Mouse (Mus musculus): ENCODE results near the gene Prkag2. TPM values are rescaled to one million over a fixed set of nuclear protein-coding genes. Genes with fewer than 3 reads are reported as not detected.
A peak's percentile ranks its signal among the peaks of the same experiment; 100 is the strongest.

The Prkag2 gene
- polyA plus RNA-seq, 1 experiment from 2014 or later: 59.1 TPM

DNA sequence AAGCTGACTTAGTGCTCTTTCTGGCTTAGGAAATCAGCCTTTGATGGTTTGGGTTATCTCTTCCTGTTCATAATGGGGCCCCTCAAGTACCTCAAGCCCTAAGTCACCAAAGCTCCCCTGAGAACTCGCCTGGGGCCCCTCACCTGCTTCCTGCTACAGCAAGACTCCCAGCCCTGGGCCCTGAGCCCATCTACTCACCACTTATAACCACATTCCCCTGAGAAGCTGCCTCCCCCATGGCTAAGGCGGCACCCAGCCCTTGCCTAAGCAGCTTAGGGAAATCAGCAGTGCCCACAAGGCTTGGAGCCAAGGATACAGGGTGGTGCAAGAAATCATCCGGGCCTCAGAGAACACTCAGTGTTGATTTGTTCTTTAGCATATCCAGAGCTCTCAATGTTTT is 110.8 kb downstream of the Prkag2 start:
- H3K9ac ChIP-seq (ENCODE audit: low read length): no peak overlapping the region
- 72% methylated on average over 3 of the region's 3 CpGs for WGBS
- no peaks in the 10 kb centered on the region for H3K4me1 ChIP-seq (ENCODE audit: control insufficient read depth, insufficient read depth, low read length)
- no peaks in the 10 kb centered on the region for H3K27me3 ChIP-seq (ENCODE audit: control insufficient read depth, insufficient read depth, low read length)
- H3K9me3 ChIP-seq (ENCODE audit: control insufficient read depth, low read length): no peaks in the 10 kb centered on the region
- H3K4me3 ChIP-seq (ENCODE audit: low read depth, low read length): no peak overlapping the region
- H3K4me2 ChIP-seq (ENCODE audit: low read depth): no peak overlapping the region
- no peak for DNase-seq (ENCODE audit: low spot score)
- ATAC-seq (ENCODE audit: insufficient read depth, low FRiP score, low TSS enrichment): no peak
- H3K27ac ChIP-seq (ENCODE audit: low read depth, low read length): no peak overlapping the region
- H3K36me3 ChIP-seq (ENCODE audit: control insufficient read depth, insufficient read depth, low read length): no peaks in the 10 kb centered on the region

DNA sequence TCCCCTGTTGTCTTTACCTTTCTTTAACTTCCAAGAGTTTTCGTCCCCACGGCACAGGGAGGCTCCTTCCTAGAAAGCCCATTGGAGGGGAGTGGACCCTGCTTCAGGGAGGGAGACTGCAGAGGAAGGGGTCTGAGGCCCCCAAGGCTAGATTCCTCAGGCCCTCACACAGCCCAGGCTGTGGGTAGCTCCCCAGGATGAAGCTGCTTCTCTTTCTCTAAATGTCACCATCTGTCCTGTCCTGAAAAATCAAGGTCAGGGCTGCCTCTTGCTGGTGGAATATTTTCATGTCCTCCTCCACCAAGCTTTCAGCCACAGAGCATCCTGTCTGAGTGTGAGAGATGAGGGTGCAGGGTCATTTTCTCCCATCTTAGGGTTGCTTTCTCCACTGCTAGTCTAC is 113.5 kb downstream of the Prkag2 start:
- H3K4me3 ChIP-seq (ENCODE audit: low read depth, low read length): no peak overlapping the region
- H3K9me3 ChIP-seq (ENCODE audit: control insufficient read depth, low read length): no peaks in the 10 kb centered on the region
- H3K36me3 ChIP-seq (ENCODE audit: control insufficient read depth, insufficient read depth, low read length): no peaks in the 10 kb centered on the region
- no peak for DNase-seq (ENCODE audit: low spot score)
- H3K27me3 ChIP-seq (ENCODE audit: control insufficient read depth, insufficient read depth, low read length): no peaks in the 10 kb centered on the region
- 41% methylated on average over 2 of the region's 2 CpGs for WGBS
- H3K4me2 ChIP-seq (ENCODE audit: low read depth): no peak overlapping the region
- no peak for ATAC-seq (ENCODE audit: insufficient read depth, low FRiP score, low TSS enrichment)
- no peaks in the 10 kb centered on the region for H3K4me1 ChIP-seq (ENCODE audit: control insufficient read depth, insufficient read depth, low read length)
- H3K9ac ChIP-seq (ENCODE audit: low read length): no peak overlapping the region
- H3K27ac ChIP-seq (ENCODE audit: low read depth, low read length): no peak overlapping the region

DNA sequence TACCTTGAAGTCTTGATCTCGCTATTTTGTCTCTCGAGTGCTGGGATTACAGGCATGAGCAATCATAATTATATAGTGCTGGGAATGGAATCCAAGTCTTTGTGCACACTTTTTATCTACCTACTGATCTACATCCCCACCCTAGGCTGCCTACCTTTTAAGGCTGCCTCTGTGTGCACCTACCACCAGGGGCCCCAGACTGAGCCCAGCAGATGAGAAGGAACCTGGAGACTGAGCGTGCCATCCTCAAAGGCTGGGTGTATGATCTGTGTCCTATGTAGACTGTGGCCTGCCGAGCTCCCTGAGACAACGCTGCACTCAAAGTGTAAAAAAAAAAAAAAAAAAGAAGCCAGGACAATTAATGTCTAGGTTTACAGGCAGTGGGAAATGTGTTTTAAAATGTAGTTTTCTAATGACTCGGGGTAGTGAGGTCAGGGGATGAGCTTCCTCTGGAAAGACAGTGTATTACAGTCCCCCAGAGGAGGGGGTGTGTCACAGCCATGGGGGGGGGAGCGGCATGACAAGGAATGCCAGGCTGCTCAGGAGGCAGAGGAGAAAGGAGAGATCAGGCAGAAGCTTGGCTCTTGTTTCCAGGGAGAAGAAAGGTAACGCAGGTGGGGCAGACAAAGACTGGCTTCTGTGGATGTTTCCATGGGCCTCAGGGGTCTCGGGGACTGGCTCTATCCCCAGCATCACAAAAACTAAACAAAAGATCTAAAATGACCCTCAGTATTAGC is 114.1 kb downstream of the Prkag2 start:
- H3K9ac ChIP-seq (ENCODE audit: low read length): no peak overlapping the region
- no peak overlapping the region for H3K4me3 ChIP-seq (ENCODE audit: low read depth, low read length)
- H3K36me3 ChIP-seq (ENCODE audit: control insufficient read depth, insufficient read depth, low read length): no peaks in the 10 kb centered on the region
- no peak overlapping the region for H3K4me2 ChIP-seq (ENCODE audit: low read depth)
- ATAC-seq (ENCODE audit: insufficient read depth, low FRiP score, low TSS enrichment): no peak
- 54% methylated on average over 9 of the region's 9 CpGs for WGBS
- no peak for DNase-seq (ENCODE audit: low spot score)
- H3K27ac ChIP-seq (ENCODE audit: low read depth, low read length): no peak overlapping the region
- H3K27me3 ChIP-seq (ENCODE audit: control insufficient read depth, insufficient read depth, low read length): no peaks in the 10 kb centered on the region
- H3K9me3 ChIP-seq (ENCODE audit: control insufficient read depth, low read length): no peaks in the 10 kb centered on the region
- H3K4me1 ChIP-seq (ENCODE audit: control insufficient read depth, insufficient read depth, low read length): no peaks in the 10 kb centered on the region

DNA sequence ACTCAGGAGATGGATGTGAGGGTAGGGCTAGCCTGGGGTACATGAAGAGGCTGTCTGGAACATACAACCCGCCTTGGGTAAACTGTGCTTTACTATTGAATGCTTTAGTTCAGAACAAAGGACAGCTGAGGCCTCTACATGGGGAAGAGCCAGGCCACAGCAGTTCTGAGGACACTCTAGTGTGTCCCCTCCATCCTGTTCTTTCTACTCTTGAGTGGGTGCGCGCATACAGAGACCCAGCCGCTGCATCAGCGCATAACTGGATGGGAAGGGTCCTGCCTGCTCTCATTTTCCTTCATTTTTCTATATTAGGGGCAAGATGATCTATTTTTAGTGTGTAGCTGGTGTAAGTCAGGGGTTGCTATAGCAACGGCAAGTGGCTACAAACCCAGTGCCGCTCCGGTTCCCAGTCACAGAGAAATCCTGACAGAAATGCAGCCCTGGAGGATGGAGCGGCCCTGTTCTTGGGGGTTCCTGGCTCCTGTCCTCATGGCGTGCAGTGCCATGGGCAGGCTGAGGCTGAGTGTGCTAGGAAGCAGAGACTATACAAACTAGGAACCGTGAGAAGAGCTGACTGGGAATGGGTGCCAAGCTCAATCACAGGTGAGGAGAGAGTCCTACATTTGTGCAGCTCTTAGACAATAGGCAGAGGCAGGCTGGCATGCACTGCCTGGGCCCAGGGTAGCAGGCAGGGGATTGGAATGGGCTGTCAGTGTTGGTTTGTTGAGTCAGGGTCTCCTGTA is 114.8 kb downstream of the Prkag2 start:
- Histone ChIP-seq H3K9ac (ENCODE audit: low read length) (no peak overlapping the region), H3K4me2 (ENCODE audit: low read depth) (no peak overlapping the region), H3K27ac (ENCODE audit: low read depth, low read length) (no peak overlapping the region), H3K36me3 (ENCODE audit: control insufficient read depth, insufficient read depth, low read length) (no peaks in the 10 kb centered on the region), H3K4me1 (ENCODE audit: control insufficient read depth, insufficient read depth, low read length) (no peaks in the 10 kb centered on the region), H3K9me3 (ENCODE audit: control insufficient read depth, low read length) (no peaks in the 10 kb centered on the region), H3K27me3 (ENCODE audit: control insufficient read depth, insufficient read depth, low read length) (no peaks in the 10 kb centered on the region), H3K4me3 (ENCODE audit: low read depth, low read length) (no peak overlapping the region)
- WGBS: 83% methylated on average over 11 of the region's 11 CpGs
- DNase-seq (ENCODE audit: low spot score): peak; percentile 33
- ATAC-seq (ENCODE audit: insufficient read depth, low FRiP score, low TSS enrichment): no peak

DNA sequence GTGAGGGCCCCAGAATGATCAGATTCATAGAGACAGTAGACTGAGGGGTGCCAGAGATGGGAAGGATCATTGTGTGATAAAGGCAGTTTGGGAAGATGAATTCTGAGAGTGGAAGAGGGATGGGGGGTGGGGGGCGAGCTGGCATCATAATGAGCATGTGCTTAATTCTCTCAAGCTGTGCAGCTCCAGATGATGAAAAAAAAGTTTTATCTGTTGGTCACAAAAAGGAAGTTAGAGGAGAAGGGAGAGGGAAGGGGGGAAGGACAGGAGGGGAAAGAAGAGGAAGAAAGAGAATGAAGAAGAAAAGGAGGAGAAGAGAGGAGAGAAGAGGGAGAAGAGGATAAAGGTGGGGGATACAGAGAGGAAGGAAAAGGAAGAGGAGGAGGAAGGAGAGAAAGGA is 116.3 kb downstream of the Prkag2 start:
- H3K4me3 ChIP-seq (ENCODE audit: low read depth, low read length): no peak overlapping the region
- no peak overlapping the region for H3K9ac ChIP-seq (ENCODE audit: low read length)
- no peak for DNase-seq (ENCODE audit: low spot score)
- no peak overlapping the region for H3K27ac ChIP-seq (ENCODE audit: low read depth, low read length)
- no peaks in the 10 kb centered on the region for H3K4me1 ChIP-seq (ENCODE audit: control insufficient read depth, insufficient read depth, low read length)
- H3K27me3 ChIP-seq (ENCODE audit: control insufficient read depth, insufficient read depth, low read length): no peaks in the 10 kb centered on the region
- WGBS: 59% methylated on average over 1 of the region's 1 CpGs
- no peak overlapping the region for H3K4me2 ChIP-seq (ENCODE audit: low read depth)
- H3K36me3 ChIP-seq (ENCODE audit: control insufficient read depth, insufficient read depth, low read length): no peaks in the 10 kb centered on the region
- no peak for ATAC-seq (ENCODE audit: insufficient read depth, low FRiP score, low TSS enrichment)
- no peaks in the 10 kb centered on the region for H3K9me3 ChIP-seq (ENCODE audit: control insufficient read depth, low read length)

DNA sequence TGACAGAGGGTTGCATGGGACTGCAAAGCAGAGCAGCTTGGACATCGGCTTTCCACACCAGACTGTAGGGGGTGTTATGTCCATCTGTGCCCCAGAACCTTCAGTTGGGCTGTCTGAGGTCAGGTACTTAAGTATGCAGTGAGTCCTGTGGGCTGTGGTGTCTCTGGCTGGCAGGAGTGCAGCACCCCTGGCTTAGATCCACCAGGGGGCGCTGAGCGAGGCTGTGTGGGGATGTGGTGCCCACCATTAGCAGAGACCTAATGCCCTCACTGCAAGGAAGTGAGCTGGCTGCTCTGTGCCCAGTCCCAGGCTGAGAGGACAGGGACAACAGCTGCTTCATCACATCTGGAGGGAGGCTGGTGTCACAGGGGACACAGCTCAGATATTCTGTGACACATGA is 116.9 kb downstream of the Prkag2 start:
- no peak overlapping the region for H3K27ac ChIP-seq (ENCODE audit: low read depth, low read length)
- no peak overlapping the region for H3K9ac ChIP-seq (ENCODE audit: low read length)
- H3K36me3 ChIP-seq (ENCODE audit: control insufficient read depth, insufficient read depth, low read length): no peaks in the 10 kb centered on the region
- ATAC-seq (ENCODE audit: insufficient read depth, low FRiP score, low TSS enrichment): no peak
- H3K4me3 ChIP-seq (ENCODE audit: low read depth, low read length): no peak overlapping the region
- DNase-seq (ENCODE audit: low spot score): peak; percentile 64
- H3K4me1 ChIP-seq (ENCODE audit: control insufficient read depth, insufficient read depth, low read length): no peaks in the 10 kb centered on the region
- WGBS: 6% methylated on average over 3 of the region's 3 CpGs
- H3K4me2 ChIP-seq (ENCODE audit: low read depth): no peak overlapping the region
- no peaks in the 10 kb centered on the region for H3K9me3 ChIP-seq (ENCODE audit: control insufficient read depth, low read length)
- no peaks in the 10 kb centered on the region for H3K27me3 ChIP-seq (ENCODE audit: control insufficient read depth, insufficient read depth, low read length)

DNA sequence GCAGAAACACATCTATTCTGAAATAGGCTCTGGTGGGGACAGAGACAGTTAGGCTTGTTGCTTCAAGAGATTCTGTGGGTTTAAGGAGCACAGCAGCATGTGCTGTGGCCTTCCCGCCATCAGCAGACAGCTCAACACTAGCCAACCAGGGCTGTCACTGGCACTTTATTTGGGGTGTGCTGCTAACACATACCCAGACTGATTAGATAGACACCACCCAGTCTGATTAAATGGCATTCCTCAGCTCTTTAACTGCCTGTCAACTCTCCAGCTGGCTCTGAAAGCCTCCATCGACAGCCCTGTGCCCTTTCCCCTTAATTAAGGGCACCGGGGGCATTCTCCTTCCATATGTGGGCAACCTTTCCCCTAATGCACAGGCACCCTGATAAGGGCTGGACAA is 118.2 kb downstream of the Prkag2 start:
- Histone ChIP-seq H3K27me3 (ENCODE audit: control insufficient read depth, insufficient read depth, low read length) (no peaks in the 10 kb centered on the region), H3K4me3 (ENCODE audit: low read depth, low read length) (no peak overlapping the region), H3K9ac (ENCODE audit: low read length) (no peak overlapping the region), H3K36me3 (ENCODE audit: control insufficient read depth, insufficient read depth, low read length) (no peaks in the 10 kb centered on the region), H3K9me3 (ENCODE audit: control insufficient read depth, low read length) (no peaks in the 10 kb centered on the region), H3K27ac (ENCODE audit: low read depth, low read length) (no peak overlapping the region), H3K4me1 (ENCODE audit: control insufficient read depth, insufficient read depth, low read length) (no peaks in the 10 kb centered on the region), H3K4me2 (ENCODE audit: low read depth) (no peak overlapping the region)
- ATAC-seq (ENCODE audit: insufficient read depth, low FRiP score, low TSS enrichment) (no peak), DNase-seq (ENCODE audit: low spot score) (no peak)
- WGBS: 80% methylated on average over 3 of the region's 3 CpGs

DNA sequence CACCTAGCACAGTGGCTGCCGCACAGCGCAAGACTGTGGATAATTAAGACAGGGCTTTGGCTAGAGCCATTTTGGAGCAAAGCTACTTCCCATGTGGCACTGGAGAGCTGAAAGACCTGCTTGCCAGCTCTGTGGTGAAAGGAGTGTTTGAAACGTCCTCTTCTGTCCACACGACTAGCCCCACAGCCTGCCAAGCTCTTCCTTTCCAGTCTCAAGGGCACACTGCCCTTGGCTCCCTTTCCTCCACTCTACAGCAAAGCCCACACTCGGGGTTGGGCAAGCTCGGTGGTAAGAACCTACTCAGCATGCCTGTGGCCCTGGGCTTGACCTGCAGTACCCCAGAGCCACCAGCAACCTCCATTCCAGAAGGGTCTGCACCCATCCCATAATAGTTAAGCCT is 118.7 kb downstream of the Prkag2 start:
- Histone ChIP-seq H3K9ac (ENCODE audit: low read length) (no peak overlapping the region), H3K36me3 (ENCODE audit: control insufficient read depth, insufficient read depth, low read length) (no peaks in the 10 kb centered on the region), H3K9me3 (ENCODE audit: control insufficient read depth, low read length) (no peaks in the 10 kb centered on the region), H3K27ac (ENCODE audit: low read depth, low read length) (no peak overlapping the region), H3K4me3 (ENCODE audit: low read depth, low read length) (no peak overlapping the region), H3K4me1 (ENCODE audit: control insufficient read depth, insufficient read depth, low read length) (no peaks in the 10 kb centered on the region), H3K4me2 (ENCODE audit: low read depth) (no peak overlapping the region), H3K27me3 (ENCODE audit: control insufficient read depth, insufficient read depth, low read length) (no peaks in the 10 kb centered on the region)
- DNase-seq (ENCODE audit: low spot score) (no peak), ATAC-seq (ENCODE audit: insufficient read depth, low FRiP score, low TSS enrichment) (no peak)
- WGBS: 81% methylated on average over 6 of the region's 6 CpGs

DNA sequence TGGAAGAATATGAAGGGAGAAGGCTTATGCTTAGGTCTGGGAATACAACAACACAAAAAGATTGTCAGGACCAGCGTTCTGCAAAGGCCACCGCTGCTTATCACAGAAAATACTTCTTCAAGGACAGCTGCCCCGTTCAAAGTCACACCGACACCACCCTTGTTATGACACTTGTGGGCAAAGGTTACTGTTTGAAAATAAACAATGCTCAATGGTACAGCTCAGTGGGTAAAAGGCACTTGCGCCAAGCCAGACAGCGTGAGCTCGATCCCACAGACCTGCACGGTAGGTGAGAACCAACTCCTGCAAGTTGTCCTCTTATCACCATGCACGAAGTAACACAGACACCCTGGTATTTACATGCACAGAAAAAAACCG is 120.5 kb downstream of the Prkag2 start:
- ATAC-seq (ENCODE audit: insufficient read depth, low FRiP score, low TSS enrichment) (no peak), DNase-seq (ENCODE audit: low spot score) (no peak)
- WGBS: 86% methylated on average over 10 of the region's 10 CpGs
- Histone ChIP-seq H3K9ac (ENCODE audit: low read length) (no peak overlapping the region), H3K4me3 (ENCODE audit: low read depth, low read length) (no peak overlapping the region), H3K36me3 (ENCODE audit: control insufficient read depth, insufficient read depth, low read length) (no peaks in the 10 kb centered on the region), H3K27me3 (ENCODE audit: control insufficient read depth, insufficient read depth, low read length) (no peaks in the 10 kb centered on the region), H3K9me3 (ENCODE audit: control insufficient read depth, low read length) (no peaks in the 10 kb centered on the region), H3K4me2 (ENCODE audit: low read depth) (no peak overlapping the region), H3K4me1 (ENCODE audit: control insufficient read depth, insufficient read depth, low read length) (no peaks in the 10 kb centered on the region), H3K27ac (ENCODE audit: low read depth, low read length) (no peak overlapping the region)

Data from neural tube, embryonic 11.5 days (tissue).